Mouse (Mus musculus): ENCODE measurements around the gene Med8. TPM values are rescaled to one million over a fixed set of nuclear protein-coding genes. Genes with fewer than 3 reads are reported as not detected.

The Med8 gene
- total RNA-seq, 2 experiments from 2014 or later = 47.3 to 52.7 TPM

- peak in 1 of 2 experiments; percentile 10 for DNase-seq (ENCODE audit: low spot score in 2 of 2)
Observed at GRCm38 (mm10) chr4:118464956-118465355, 55.8 kb downstream of the Med8 start.

Other genes with a start within 250 kb of the Med8 start
- 10 to 100 TPM; 42.5 to 44.2 TPM for gene Kdm4a, start 229.3 kb upstream of the Med8 start, total RNA-seq (2021)
- gene Ptprf, start 117.9 kb upstream of the Med8 start, total RNA-seq (2021) = 10 to 100 TPM; 67.6 to 77.5 TPM
- gene Szt2, start 64 bp upstream of the Med8 start, total RNA-seq (2021) = 10 to 100 TPM; 29.7 to 34.4 TPM
- 10 to 100 TPM; 18.4 to 19.7 TPM for gene Elovl1, start 18.8 kb downstream of the Med8 start, total RNA-seq (2021)
- under 1 TPM; 0.57 to 0.61 TPM for gene Cdc20, start 28.0 kb downstream of the Med8 start, total RNA-seq (2021)
- not detected for gene Mpl, start 48.2 kb downstream of the Med8 start, total RNA-seq (2021)
- gene Tie1, start 80.7 kb downstream of the Med8 start, total RNA-seq (2021) = 1 to 10 TPM; 4.8 to 5.9 TPM
- not detected for gene 2610528J11Rik, start 117.7 kb downstream of the Med8 start, total RNA-seq (2021)
- gene Tmem125, start 134.7 kb downstream of the Med8 start, total RNA-seq (2021) = 1 to 10 TPM; 6.7 to 7.1 TPM
- gene Cfap57, start 211.4 kb downstream of the Med8 start, total RNA-seq (2021) = under 1 TPM; 0.41 to 0.84 TPM
- 10 to 100 TPM; 58.4 to 62.8 TPM for gene Ebna1bp2, start 211.5 kb downstream of the Med8 start, total RNA-seq (2021)
- gene Olfr62, start 249.6 kb downstream of the Med8 start, total RNA-seq (2021) = not detected

All from layer of hippocampus, adult 18-20 months (tissue).